16 mouse cellular contexts compared by ENCODE assay signal in the genomic region with DNA sequence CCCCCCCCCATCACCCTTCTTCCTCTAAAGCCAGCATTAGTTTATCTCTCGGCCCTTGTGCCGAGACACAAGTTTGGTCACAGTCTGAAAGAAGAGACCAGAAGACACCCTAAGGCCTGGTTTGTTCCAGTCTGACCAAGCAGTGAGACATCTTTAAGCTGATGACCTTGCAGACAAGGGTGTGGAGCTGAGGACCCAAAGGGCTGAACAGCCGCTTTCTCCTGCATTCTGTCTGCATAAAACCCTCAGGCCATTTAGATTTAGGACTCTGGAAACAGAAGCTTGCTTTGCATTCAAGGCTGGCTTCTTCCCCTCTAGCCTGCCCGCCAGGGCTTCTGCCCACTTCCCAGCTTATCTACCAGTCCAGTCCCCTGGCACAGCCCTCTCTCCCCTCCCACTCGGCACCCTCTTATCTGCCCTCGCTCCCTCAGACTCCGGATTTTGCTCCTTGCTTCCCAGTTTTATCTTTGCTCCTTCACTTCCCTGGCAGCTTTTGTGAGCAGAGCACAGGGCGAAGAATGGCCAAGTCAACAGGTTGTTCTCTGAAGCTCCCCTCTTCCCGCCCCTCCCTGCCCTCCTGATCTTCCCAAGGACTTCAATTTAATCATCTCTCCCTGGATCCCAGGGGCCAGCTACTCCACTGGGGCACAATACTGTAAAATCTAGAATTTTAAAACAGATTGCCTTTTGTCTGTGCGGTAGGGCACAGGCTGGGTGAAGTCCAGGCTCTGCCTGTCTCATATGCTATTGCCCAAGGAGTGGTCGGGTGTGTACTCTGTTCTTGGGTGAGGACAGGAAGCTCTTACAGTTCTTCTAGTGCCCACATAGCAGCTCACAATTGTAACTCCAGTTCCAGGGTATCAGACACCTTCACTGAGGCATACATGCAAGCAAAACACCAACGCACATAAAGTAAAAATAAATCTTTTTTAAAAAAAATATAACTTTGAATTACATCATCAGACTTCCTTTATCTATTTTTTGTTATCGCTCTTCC. TPM values are rescaled to one million over a fixed set of nuclear protein-coding genes. Genes with fewer than 3 reads are reported as not detected.
DNase-seq lines count a peak whose midpoint lies in the region; ATAC-seq lines count a peak whose summit lies in the region.
"Had no signal": no experiment of that assay in that cellular context is flagged by ENCODE, and none has a peak within 500 bp of the region (broad histone marks: within the 10 kb centered on the region; RNA-seq: fewer than 3 reads in every experiment).

No protein-coding gene starts in this region.

- ATAC-seq in forebrain, embryonic 15.5 days (replicated peaks): no peak
- no peak for ATAC-seq in forebrain, embryonic 16.5 days
- ATAC-seq in lung, embryonic 15.5 days (ENCODE audit: borderline replicate concordance, extremely low read depth, low FRiP score, low TSS enrichment): no peak
- ATAC-seq in intestine, embryonic 15.5 days: peak; percentile 91
- no peak for ATAC-seq in midbrain, embryonic 15.5 days (replicated peaks)

- H3K27ac ChIP-seq in forebrain, embryonic 15.5 days (replicated peaks): peak overlapping the region; percentile 37; the same call in 1 of the 2 replicates
- no peak overlapping the region for H3K27ac ChIP-seq in forebrain, embryonic 16.5 days (ENCODE audit: low read length)
- H3K27ac ChIP-seq in lung, embryonic 15.5 days: 0 out of 2 replicates have a peak overlapping the region, but pooled peaks have one; percentile 15
- H3K27ac ChIP-seq in intestine, embryonic 15.5 days: peak overlapping the region; percentile 55
- H3K27ac ChIP-seq in midbrain, embryonic 15.5 days: peak overlapping the region; percentile 55
- H3K27ac ChIP-seq: embryonic facial prominence, embryonic 12.5 days; heart, embryonic 15.5 days had no signal

- H3K4me1 ChIP-seq in forebrain, embryonic 15.5 days: peaks cover 39% of the 10 kb centered on the region
- H3K4me1 ChIP-seq in forebrain, embryonic 16.5 days (replicated peaks; ENCODE audit: control insufficient read depth, insufficient read depth, low read length): peaks cover 28% of the 10 kb centered on the region
- H3K4me1 ChIP-seq in lung, embryonic 15.5 days: no peaks in the 10 kb centered on the region
- H3K4me1 ChIP-seq in intestine, embryonic 15.5 days (replicated peaks): no peaks in the 10 kb centered on the region
- H3K4me1 ChIP-seq in midbrain, embryonic 15.5 days: peaks cover 46% of the 10 kb centered on the region

- H3K27me3 ChIP-seq in forebrain, embryonic 15.5 days: no peaks in the 10 kb centered on the region
- no peaks in the 10 kb centered on the region for H3K27me3 ChIP-seq in forebrain, embryonic 16.5 days (replicated peaks; ENCODE audit: control insufficient read depth, insufficient read depth, low read length)
- H3K27me3 ChIP-seq in lung, embryonic 15.5 days: no peaks in the 10 kb centered on the region
- no peaks in the 10 kb centered on the region for H3K27me3 ChIP-seq in intestine, embryonic 15.5 days (replicated peaks)
- H3K27me3 ChIP-seq in midbrain, embryonic 15.5 days (replicated peaks): no peaks in the 10 kb centered on the region
- H3K27me3 ChIP-seq: embryonic facial prominence, embryonic 12.5 days; hindbrain, embryonic 15.5 days had no signal

- no peak for DNase-seq in lung, postnatal 10 days
- DNase-seq in yolk sac, embryonic 10.5 days (ENCODE audit: low spot score): no peak
- no peak for DNase-seq in thymus, postnatal 0 days (ENCODE audit: low spot score)
- DNase-seq: adrenal gland, adult 2 months; cerebellum, adult 9-11 months; gastrocnemius, postnatal 14 days; kidney, postnatal 10 days had no signal

- whole genome bisulfite sequencing in forebrain, embryonic 15.5 days: 74% methylated on average over 13 of the region's 13 CpGs
- WGBS in forebrain, embryonic 16.5 days: 69% methylated on average over 13 of the region's 13 CpGs
- WGBS in lung, embryonic 15.5 days: 51% methylated on average over 13 of the region's 13 CpGs
- WGBS in intestine, embryonic 15.5 days: 60% methylated on average over 13 of the region's 13 CpGs
- WGBS in midbrain, embryonic 15.5 days: 59% methylated on average over 13 of the region's 13 CpGs

- H3K4me3 ChIP-seq in forebrain, embryonic 15.5 days: no peak overlapping the region
- H3K4me3 ChIP-seq in forebrain, embryonic 16.5 days (replicated peaks; ENCODE audit: low read length): no peak overlapping the region
- H3K4me3 ChIP-seq in lung, embryonic 15.5 days: no peak overlapping the region
- H3K4me3 ChIP-seq in intestine, embryonic 15.5 days (replicated peaks): no peak overlapping the region
- H3K4me3 ChIP-seq in midbrain, embryonic 15.5 days: no peak overlapping the region
- H3K4me3 ChIP-seq: embryonic facial prominence, embryonic 12.5 days; heart, embryonic 15.5 days; hindbrain, embryonic 15.5 days had no signal

- no peaks in the 10 kb centered on the region for H3K36me3 ChIP-seq in forebrain, embryonic 15.5 days
- no peaks in the 10 kb centered on the region for H3K36me3 ChIP-seq in forebrain, embryonic 16.5 days (ENCODE audit: control insufficient read depth, insufficient read depth)
- H3K36me3 ChIP-seq in lung, embryonic 15.5 days: no peaks in the 10 kb centered on the region
- no peaks in the 10 kb centered on the region for H3K36me3 ChIP-seq in intestine, embryonic 15.5 days
- no peaks in the 10 kb centered on the region for H3K36me3 ChIP-seq in midbrain, embryonic 15.5 days (replicated peaks)
- H3K36me3 ChIP-seq: embryonic facial prominence, embryonic 12.5 days; heart, embryonic 15.5 days; hindbrain, embryonic 15.5 days had no signal

- no peaks in the 10 kb centered on the region for H3K9me3 ChIP-seq in forebrain, embryonic 15.5 days
- H3K9me3 ChIP-seq in forebrain, embryonic 16.5 days (ENCODE audit: control insufficient read depth, low read length): no peaks in the 10 kb centered on the region
- no peaks in the 10 kb centered on the region for H3K9me3 ChIP-seq in lung, embryonic 15.5 days
- no peaks in the 10 kb centered on the region for H3K9me3 ChIP-seq in intestine, embryonic 15.5 days
- H3K9me3 ChIP-seq in midbrain, embryonic 15.5 days: no peaks in the 10 kb centered on the region
- H3K9me3 ChIP-seq: embryonic facial prominence, embryonic 12.5 days; heart, embryonic 15.5 days; hindbrain, embryonic 15.5 days had no signal

- no peak overlapping the region for H3K4me2 ChIP-seq in forebrain, embryonic 15.5 days (replicated peaks)
- H3K4me2 ChIP-seq in forebrain, embryonic 16.5 days (ENCODE audit: low read length): no peak overlapping the region
- H3K4me2 ChIP-seq in lung, embryonic 15.5 days: no peak overlapping the region
- peak overlapping the region; percentile 19; the same call in 1 of the 2 replicates for H3K4me2 ChIP-seq in intestine, embryonic 15.5 days (replicated peaks)
- H3K4me2 ChIP-seq in midbrain, embryonic 15.5 days: no peak overlapping the region
- H3K4me2 ChIP-seq: embryonic facial prominence, embryonic 12.5 days; heart, embryonic 15.5 days; hindbrain, embryonic 15.5 days had no signal

- H3K9ac ChIP-seq in forebrain, embryonic 15.5 days (replicated peaks): no peak overlapping the region
- H3K9ac ChIP-seq in forebrain, embryonic 16.5 days (replicated peaks; ENCODE audit: low read depth, low read length): no peak overlapping the region
- no peak overlapping the region for H3K9ac ChIP-seq in lung, embryonic 15.5 days
- no peak overlapping the region for H3K9ac ChIP-seq in intestine, embryonic 15.5 days
- H3K9ac ChIP-seq in midbrain, embryonic 15.5 days: no peak overlapping the region
- H3K9ac ChIP-seq: embryonic facial prominence, embryonic 12.5 days; heart, embryonic 15.5 days; hindbrain, embryonic 15.5 days had no signal

RNA-seq across cellular contexts. Expression of gene Gm6588, which starts 50.0 kb away (rescaled TPM):
- 0.84 and 1.0 TPM in 2 replicates for polyA plus RNA-seq in forebrain, embryonic 15.5 days (2015; fragmentation: Nextera tagmentation; extraction: Ambion mirVana)
- polyA plus RNA-seq in forebrain, embryonic 16.5 days (2015; fragmentation: Nextera tagmentation; extraction: Ambion mirVana): 0.43 and 1.3 TPM in 2 replicates
- polyA plus RNA-seq in lung, embryonic 15.5 days (2015; fragmentation: Nextera tagmentation; extraction: Ambion mirVana): not detected in 2 replicates
- not detected in 2 replicates for polyA plus RNA-seq in intestine, embryonic 15.5 days (2015; fragmentation: Nextera tagmentation; extraction: Ambion mirVana)
- polyA plus RNA-seq in midbrain, embryonic 15.5 days (2015; fragmentation: Nextera tagmentation; extraction: Ambion mirVana): 1.3 and 1.5 TPM in 2 replicates
- polyA plus RNA-seq in thymus, postnatal 0 days (2015; fragmentation: Nextera tagmentation; extraction: Ambion mirVana): not detected in 2 replicates
- polyA plus RNA-seq: adrenal gland, adult 2 months; embryonic facial prominence, embryonic 12.5 days; heart, embryonic 15.5 days; liver, adult 2 months had no signal
